Mouse (Mus musculus) MEL (cell line): ENCODE measurements around the gene Acvrl1. TPM values are rescaled to one million over a fixed set of nuclear protein-coding genes. Genes with fewer than 3 reads are reported as not detected.

ENCODE experiments used
- DNase-seq: peaks from one replicate; pipeline ENCODE4 v3.0.0; 2011; ENCODE audit warnings: low read depth, low spot score
- H3K27ac ChIP-seq: 2 replicates; pipeline ENCODE4 v1.5.1; 2012; ENCODE audit warnings: low read depth, mild to moderate bottlenecking, control low read depth, low read length, moderate library complexity; ENCODE audit not compliant: control insufficient read depth
- H3K27me3 ChIP-seq, 2 experiments: fragments of 150-350 bp in 1 of 2; sonication (generic) in 1 of 2; 2 replicates each; pipeline ENCODE4 v1.6.1; 2012; ENCODE audit warnings: low read length in 2 of 2, mild to moderate bottlenecking in 2 of 2, improper control_type of control experiment in 1 of 2, moderate library complexity in 1 of 2; ENCODE audit not compliant: insufficient read depth in 2 of 2, control insufficient read depth in 1 of 2
- H3K36me3 ChIP-seq, 2 experiments: 2 replicates each; pipeline ENCODE4 v1.6.1; 2012 to 2014; ENCODE audit warnings: low read length in 2 of 2, improper control_type of control experiment in 1 of 2, inconsistent platforms in 1 of 2, mild to moderate bottlenecking in 1 of 2; ENCODE audit not compliant: insufficient read depth in 2 of 2, control insufficient read depth in 1 of 2
- H3K4me1 ChIP-seq, 2 experiments: fragments of 150-350 bp in 1 of 2; sonication (generic) in 1 of 2; 2 replicates each; pipeline ENCODE4 v1.6.1; 2012; ENCODE audit warnings: low read length in 2 of 2, improper control_type of control experiment in 1 of 2, mild to moderate bottlenecking in 1 of 2; ENCODE audit not compliant: insufficient read depth in 2 of 2, control insufficient read depth in 1 of 2
- H3K4me3 ChIP-seq, 2 experiments: fragments of 150-350 bp in 1 of 2; sonication (generic) in 1 of 2; 2 replicates each; pipeline ENCODE4 v1.5.1; 2012; ENCODE audit warnings: low read depth in 2 of 2, low read length in 2 of 2, mild to moderate bottlenecking in 2 of 2, moderate library complexity in 2 of 2, control low read depth in 1 of 2, improper control_type of control experiment in 1 of 2; ENCODE audit not compliant: control insufficient read depth in 1 of 2, insufficient read depth in 1 of 2
- H3K79me2 ChIP-seq: 2 replicates; pipeline ENCODE4 v1.6.1; 2012; ENCODE audit warnings: mild to moderate bottlenecking, low read length, moderate library complexity; ENCODE audit not compliant: control insufficient read depth, poor library complexity, insufficient read depth
- H3K9ac ChIP-seq: 2 replicates; pipeline ENCODE4 v1.6.1; 2012; ENCODE audit warnings: low read depth, mild to moderate bottlenecking, control low read depth, low read length, moderate library complexity; ENCODE audit not compliant: control insufficient read depth, poor library complexity, severe bottlenecking
- H3K9me3 ChIP-seq: fragments of 150-350 bp; sonication (generic); replicated peaks from 2 replicates; pipeline ENCODE4 v1.6.1; 2012; ENCODE audit warnings: mild to moderate bottlenecking, low read length, improper control_type of control experiment, moderate library complexity; ENCODE audit not compliant: insufficient read depth
- BHLHE40 ChIP-seq: IDR thresholded peaks from 2 replicates; pipeline ENCODE4 v1.6.1; 2012; ENCODE audit warnings: low read depth, mild to moderate bottlenecking, inconsistent platforms, low read length, improper control_type of control experiment, borderline replicate concordance
- CHD1 ChIP-seq: IDR thresholded peaks from 2 replicates; pipeline ENCODE4 v1.6.1; 2012; ENCODE audit warnings: low read depth, mild to moderate bottlenecking, inconsistent platforms, low read length, improper control_type of control experiment
- E2F4 ChIP-seq: IDR thresholded peaks from 2 replicates; pipeline ENCODE4 v1.6.1; 2011; ENCODE audit warnings: low read depth, low read length, improper control_type of control experiment, borderline replicate concordance
- EP300 ChIP-seq, 2 experiments: IDR thresholded peaks; 2 replicates each; pipeline ENCODE4 v1.6.1; 2011; ENCODE audit warnings: improper control_type of control experiment in 2 of 2, low read length in 2 of 2, low read depth in 1 of 2, mild to moderate bottlenecking in 1 of 2
- GATA1 ChIP-seq: IDR thresholded peaks from 2 replicates; pipeline ENCODE4 v1.6.1; 2011; ENCODE audit warnings: low read depth, low read length, improper control_type of control experiment
- JUND ChIP-seq: IDR thresholded peaks from 2 replicates; pipeline ENCODE4 v1.6.1; 2011; ENCODE audit warnings: low read depth, mild to moderate bottlenecking, improper control_type of control experiment, low read length
- KAT2A ChIP-seq: conservative IDR thresholded peaks from 2 replicates; pipeline ENCODE4 v1.6.1; 2012; ENCODE audit warnings: low read depth, low read length, improper control_type of control experiment, inconsistent platforms
- MAFK ChIP-seq: IDR thresholded peaks from 2 replicates; pipeline ENCODE4 v1.6.1; 2011; ENCODE audit warnings: low read depth, mild to moderate bottlenecking, low read length, improper control_type of control experiment, borderline replicate concordance
- MAX ChIP-seq: IDR thresholded peaks from 2 replicates; pipeline ENCODE4 v1.6.1; 2011; ENCODE audit warnings: low read length, improper control_type of control experiment
- MAZ ChIP-seq: IDR thresholded peaks from 2 replicates; pipeline ENCODE4 v1.6.1; 2012; ENCODE audit warnings: low read depth, mild to moderate bottlenecking, inconsistent platforms, low read length, improper control_type of control experiment
- MXI1 ChIP-seq: IDR thresholded peaks from 2 replicates; pipeline ENCODE4 v1.6.1; 2011; ENCODE audit warnings: mild to moderate bottlenecking, low read depth, low read length, improper control_type of control experiment
- NELFE ChIP-seq: IDR thresholded peaks from 2 replicates; pipeline ENCODE4 v1.6.1; 2011; ENCODE audit warnings: low read depth, low read length, improper control_type of control experiment
- NRF1 ChIP-seq: IDR thresholded peaks from 2 replicates; pipeline ENCODE4 v1.6.1; 2014; ENCODE audit warnings: low read depth, mild to moderate bottlenecking, inconsistent platforms, low read length, improper control_type of control experiment, moderate library complexity; ENCODE audit not compliant: poor library complexity, insufficient read depth, severe bottlenecking
- RCOR1 ChIP-seq: IDR thresholded peaks from 2 replicates; pipeline ENCODE4 v1.6.1; 2012; ENCODE audit warnings: low read depth, mild to moderate bottlenecking, inconsistent platforms, low read length, improper control_type of control experiment
- SIN3A ChIP-seq: IDR thresholded peaks from 2 replicates; pipeline ENCODE4 v1.6.1; 2012; ENCODE audit warnings: low read length, improper control_type of control experiment, inconsistent platforms
- SMC3 ChIP-seq: IDR thresholded peaks from 2 replicates; pipeline ENCODE4 v1.6.1; 2011; ENCODE audit warnings: low read depth, low read length, improper control_type of control experiment
- TAL1 ChIP-seq: IDR thresholded peaks from 2 replicates; pipeline ENCODE4 v1.6.1; 2012; ENCODE audit warnings: mild to moderate bottlenecking, inconsistent platforms, low read length, moderate library complexity, mixed read lengths
- UBTF ChIP-seq: IDR thresholded peaks from 2 replicates; pipeline ENCODE4 v1.6.1; 2012; ENCODE audit warnings: low read depth, mild to moderate bottlenecking, inconsistent platforms, low read length, improper control_type of control experiment, moderate library complexity, borderline replicate concordance; ENCODE audit not compliant: insufficient read depth
- ZC3H11A ChIP-seq: IDR thresholded peaks from 2 replicates; pipeline ENCODE4 v1.6.1; 2012; ENCODE audit warnings: low read depth, mild to moderate bottlenecking, inconsistent platforms, low read length, improper control_type of control experiment
- ZKSCAN1 ChIP-seq: IDR thresholded peaks from 2 replicates; pipeline ENCODE4 v1.6.1; 2012; ENCODE audit warnings: low read depth, mild to moderate bottlenecking, inconsistent platforms, low read length, improper control_type of control experiment, moderate library complexity
- ZNF384 ChIP-seq: IDR thresholded peaks from 2 replicates; pipeline ENCODE4 v1.6.1; 2012; ENCODE audit warnings: low read depth, mild to moderate bottlenecking, inconsistent platforms, low read length, improper control_type of control experiment
- polyA plus RNA-seq, 2 experiments: library from polyadenylated mRNA; stranded (reverse) in 1 of 2; unstranded in 1 of 2; fragments of >175 nt in 1 of 2; fragments of >200 nt in 1 of 2; gene quantifications; 2 replicates each; pipeline versions ENCODE4 v1.2.1 to v1.2.4; 2012; ENCODE audit warnings: low replicate concordance in 2 of 2, low read depth in 1 of 2; ENCODE audit not compliant: insufficient read length in 2 of 2, insufficient read depth in 1 of 2, missing spikeins in 1 of 2
- total RNA-seq: library from RNA; depleted of rRNA; stranded (reverse); fragments of 300-350 nt; gene quantifications from 2 replicates; pipeline ENCODE4 v1.2.3, GENCODE M21; 2012

Gene Acvrl1
- total and polyA plus RNA-seq, 3 experiments: 0.08 to 0.18 TPM; not detected in 1

GRCm38 (mm10) chr15:101175613-101176283 lies 47.4 kb downstream of the Acvrl1 start:
- no peak overlapping the region for H3K4me3 ChIP-seq
- TF ChIP-seq JUND (no peak), NRF1 (no peak)
- TF ChIP-seq, all 39 proteins: peak for 0
- Histone ChIP-seq H3K27ac (no peak overlapping the region), H3K27me3 (no peaks in the 10 kb centered on the region), H3K9me3 (no peaks in the 10 kb centered on the region), H3K4me1 (peaks cover 29 to 40% of the 10 kb centered on the region in 2 experiments), H3K36me3 (peaks cover 0 to 50% of the 10 kb centered on the region in 2 experiments; a peak in 2 of 4 replicates), H3K79me2 (peaks cover 49% of the 10 kb centered on the region), H3K9ac (no peak overlapping the region)
- no peak for DNase-seq

GRCm38 (mm10) chr15:101176284-101176680 lies 48.0 kb downstream of the Acvrl1 start:
- H3K79me2 ChIP-seq: peaks cover 52% of the 10 kb centered on the region
- no peaks in the 10 kb centered on the region for H3K27me3 ChIP-seq
- H3K36me3 ChIP-seq: peaks cover 0 to 45% of the 10 kb centered on the region in 2 experiments; a peak in 2 of 4 replicates
- H3K4me3 ChIP-seq: no peak overlapping the region; a peak in 1 of 4 replicates
- H3K27ac ChIP-seq: peak overlapping the region; percentile 1; the same call in 1 of the 2 replicates
- H3K9me3 ChIP-seq: no peaks in the 10 kb centered on the region
- H3K9ac ChIP-seq: no peak overlapping the region
- no peak for DNase-seq
- TF ChIP-seq SIN3A (peak; percentile 59), MXI1 (peak; percentile 33; the same call in 1 of the 2 replicates), JUND (no peak), TAL1 (no peak), NELFE (no peak)
- H3K4me1 ChIP-seq: peaks cover 24 to 36% of the 10 kb centered on the region in 2 experiments

- Histone ChIP-seq H3K36me3 (peaks cover 0 to 37% of the 10 kb centered on the region in 2 experiments; a peak in 2 of 4 replicates), H3K4me1 (peaks cover 20 to 31% of the 10 kb centered on the region in 2 experiments), H3K27me3 (no peaks in the 10 kb centered on the region), H3K4me3 (no peak overlapping the region), H3K9me3 (no peaks in the 10 kb centered on the region), H3K79me2 (peaks cover 56% of the 10 kb centered on the region), H3K27ac (no peak overlapping the region; the same call in 1 of the 2 replicates), H3K9ac (no peak overlapping the region)
- peak; percentile 69 for DNase-seq
- TF ChIP-seq UBTF (no peak), NELFE (no peak), E2F4 (no peak), ZKSCAN1 (no peak), TAL1 (peak; percentile 77), RCOR1 (peak; percentile 96), GATA1 (peak; percentile 60), JUND (no peak), ZC3H11A (no peak), KAT2A (no peak), MAX (no peak), MAFK (no peak), BHLHE40 (peak; percentile 26; the same call in 1 of the 2 replicates), ZNF384 (no peak), SMC3 (no peak), CHD1 (no peak), SIN3A (peak; percentile 52; the same call in 1 of the 2 replicates), EP300 (IDR thresholded peaks at IDR 0.05; ENCODE audit: low read depth in 1 of 2, low read length in 2 of 2) (peak; percentile 41 to 68), MAZ (peak; percentile 91; the same call in 1 of the 2 replicates)
Observed at GRCm38 (mm10) chr15:101176795-101177691, 48.7 kb downstream of the Acvrl1 start.
